Mouse (Mus musculus): ENCODE results near the gene Ddx54. TPM values are rescaled to one million over a fixed set of nuclear protein-coding genes. Genes with fewer than 3 reads are reported as not detected.

The Ddx54 gene
- total and polyA plus RNA-seq, 2 experiments from 2014 or later: 31.9 to 37.3 TPM

- TF ChIP-seq CTCF (IDR thresholded peaks at IDR 0.05; ENCODE audit: low read depth): peak; percentile 74
- H3K4me1 ChIP-seq (ENCODE audit: insufficient read depth, low read length): peaks cover 9% of the 10 kb centered on the region; the same call in 1 of the 2 replicates
- H3K27ac ChIP-seq: no peak overlapping the region
- H3K36me3 ChIP-seq (ENCODE audit: insufficient read depth, low read length): no peaks in the 10 kb centered on the region
- ATAC-seq (peak; percentile 25; the same call in 1 of the 2 replicates), DNase-seq (ENCODE audit: low spot score) (peak; percentile 68)
- no peak overlapping the region for H3K4me3 ChIP-seq (ENCODE audit: low read length)
- no peak overlapping the region for H3K4me2 ChIP-seq (ENCODE audit: low read depth, low read length)
- WGBS: 47% methylated on average over 11 of the region's 11 CpGs
- no peaks in the 10 kb centered on the region for H3K9me3 ChIP-seq (ENCODE audit: low read length)
- no peaks in the 10 kb centered on the region for H3K27me3 ChIP-seq (ENCODE audit: insufficient read depth, low read length)
- H3K9ac ChIP-seq (replicated peaks; ENCODE audit: low read length): no peak overlapping the region
These were observed 11.4 kb upstream of the Ddx54 start for GRCm38 (mm10) chr5:120600946-120601668.

- H3K4me1 ChIP-seq (ENCODE audit: insufficient read depth, low read length): peaks cover 9% of the 10 kb centered on the region; the same call in 1 of the 2 replicates
- no peak overlapping the region for H3K4me2 ChIP-seq (ENCODE audit: low read depth, low read length)
- H3K27ac ChIP-seq: no peak overlapping the region
- TF ChIP-seq CTCF (IDR thresholded peaks at IDR 0.05; ENCODE audit: low read depth): no peak
- no peaks in the 10 kb centered on the region for H3K9me3 ChIP-seq (ENCODE audit: low read length)
- WGBS: 89% methylated on average over 12 of the region's 12 CpGs
- no peaks in the 10 kb centered on the region for H3K27me3 ChIP-seq (ENCODE audit: insufficient read depth, low read length)
- no peak for ATAC-seq
- H3K4me3 ChIP-seq (ENCODE audit: low read length): no peak overlapping the region
- H3K36me3 ChIP-seq (ENCODE audit: insufficient read depth, low read length): no peaks in the 10 kb centered on the region
- DNase-seq (ENCODE audit: low spot score): no peak
- no peak overlapping the region for H3K9ac ChIP-seq (replicated peaks; ENCODE audit: low read length)
These were observed 10.3 kb upstream of the Ddx54 start for GRCm38 (mm10) chr5:120602210-120602609.

- no peaks in the 10 kb centered on the region for H3K9me3 ChIP-seq (ENCODE audit: low read length)
- TF ChIP-seq CTCF (IDR thresholded peaks at IDR 0.05; ENCODE audit: low read depth): no peak
These were observed 9.0 kb upstream of the Ddx54 start for GRCm38 (mm10) chr5:120603515-120603914.

GRCm38 (mm10) chr5:120604839-120605238 is 7.7 kb upstream of the Ddx54 start:
- peaks cover 9% of the 10 kb centered on the region; the same call in 1 of the 2 replicates for H3K4me1 ChIP-seq (ENCODE audit: insufficient read depth, low read length)
- H3K9me3 ChIP-seq (ENCODE audit: low read length): no peaks in the 10 kb centered on the region
- H3K4me2 ChIP-seq (ENCODE audit: low read depth, low read length): peak overlapping the region; percentile 63
- H3K27me3 ChIP-seq (ENCODE audit: insufficient read depth, low read length): no peaks in the 10 kb centered on the region
- WGBS: 2% methylated on average over 6 of the region's 6 CpGs
- H3K27ac ChIP-seq: peak overlapping the region; percentile 77; the same call in 1 of the 2 replicates
- DNase-seq (ENCODE audit: low spot score) (peak; percentile 94), ATAC-seq (no peak)
- H3K36me3 ChIP-seq (ENCODE audit: insufficient read depth, low read length): no peaks in the 10 kb centered on the region; the same call in 1 of the 2 replicates
- peak overlapping the region; percentile 35 for H3K4me3 ChIP-seq (ENCODE audit: low read length)
- peak overlapping the region; percentile 49 for H3K9ac ChIP-seq (replicated peaks; ENCODE audit: low read length)
- TF ChIP-seq CTCF (IDR thresholded peaks at IDR 0.05; ENCODE audit: low read depth): peak; percentile 89

More at GRCm38 (mm10) chr5:120603515-120603914, 9.0 kb upstream of the Ddx54 start:
- Histone ChIP-seq H3K4me3 (ENCODE audit: low read length) (no peak overlapping the region), H3K27ac (no peak overlapping the region), H3K9ac (replicated peaks; ENCODE audit: low read length) (no peak overlapping the region), H3K4me1 (ENCODE audit: insufficient read depth, low read length) (peaks cover 9% of the 10 kb centered on the region; the same call in 1 of the 2 replicates), H3K27me3 (ENCODE audit: insufficient read depth, low read length) (no peaks in the 10 kb centered on the region), H3K36me3 (ENCODE audit: insufficient read depth, low read length) (no peaks in the 10 kb centered on the region), H3K4me2 (ENCODE audit: low read depth, low read length) (no peak overlapping the region)
- no peak for ATAC-seq
- no peak for DNase-seq (ENCODE audit: low spot score)
- 45% methylated on average over 7 of the region's 7 CpGs for WGBS

- H3K9ac ChIP-seq (replicated peaks; ENCODE audit: low read length): peak overlapping the region; percentile 49
- H3K4me1 ChIP-seq (ENCODE audit: insufficient read depth, low read length): peaks cover 8% of the 10 kb centered on the region; the same call in 1 of the 2 replicates
- H3K27ac ChIP-seq: peak overlapping the region; percentile 77
- H3K4me3 ChIP-seq (ENCODE audit: low read length): peak overlapping the region; percentile 35
- no peaks in the 10 kb centered on the region; the same call in 1 of the 2 replicates for H3K36me3 ChIP-seq (ENCODE audit: insufficient read depth, low read length)
- H3K4me2 ChIP-seq (ENCODE audit: low read depth, low read length): peak overlapping the region; percentile 63
- ATAC-seq: peak; percentile 65
- DNase-seq (ENCODE audit: low spot score): no peak
- under 1% methylated on average over 10 of the region's 10 CpGs for WGBS
- H3K9me3 ChIP-seq (ENCODE audit: low read length): no peaks in the 10 kb centered on the region
- H3K27me3 ChIP-seq (ENCODE audit: insufficient read depth, low read length): no peaks in the 10 kb centered on the region
- no peak for TF ChIP-seq CTCF (IDR thresholded peaks at IDR 0.05; ENCODE audit: low read depth)
These were observed 7.3 kb upstream of the Ddx54 start for GRCm38 (mm10) chr5:120605241-120605661.

- Histone ChIP-seq H3K4me2 (ENCODE audit: low read depth, low read length) (peak overlapping the region; percentile 63), H3K36me3 (ENCODE audit: insufficient read depth, low read length) (no peaks in the 10 kb centered on the region; the same call in 1 of the 2 replicates), H3K4me3 (ENCODE audit: low read length) (peak overlapping the region; percentile 35), H3K27ac (no peak overlapping the region; the same call in 1 of the 2 replicates), H3K9ac (replicated peaks; ENCODE audit: low read length) (peak overlapping the region; percentile 49; the same call in 1 of the 2 replicates), H3K9me3 (ENCODE audit: low read length) (no peaks in the 10 kb centered on the region), H3K4me1 (ENCODE audit: insufficient read depth, low read length) (0 out of 2 replicates have a peak, but pooled peaks cover 5% of the 10 kb centered on the region), H3K27me3 (ENCODE audit: insufficient read depth, low read length) (no peaks in the 10 kb centered on the region)
- DNase-seq (ENCODE audit: low spot score) (peak; percentile 98), ATAC-seq (peak; percentile 74)
- peak; percentile 94 for TF ChIP-seq CTCF (IDR thresholded peaks at IDR 0.05; ENCODE audit: low read depth)
- 1% methylated on average over 8 of the region's 8 CpGs for WGBS
These were observed 6.9 kb upstream of the Ddx54 start for GRCm38 (mm10) chr5:120605688-120606087.

All from hindbrain, postnatal 0 days (tissue).